Mouse (Mus musculus): ENCODE measurements around the gene Copb1. TPM values are rescaled to one million over a fixed set of nuclear protein-coding genes. Genes with fewer than 3 reads are reported as not detected.

The Copb1 gene
- polyA plus RNA-seq, 1 experiment from 2014 or later: 104 TPM

Other genes with a start within 250 kb of the Copb1 start
- gene Rras2, start 136.9 kb downstream of the Copb1 start, polyA plus RNA-seq (2014; fragmentation: Nextera tagmentation; extraction: Ambion mirVana): 18.2 and 23.9 TPM in 2 replicates
- gene Psma1, start 21.4 kb upstream of the Copb1 start, polyA plus RNA-seq (2014; fragmentation: Nextera tagmentation; extraction: Ambion mirVana): 377 and 410 TPM in 2 replicates
- 6.5 and 6.9 TPM in 2 replicates for gene Pde3b, start 160.6 kb upstream of the Copb1 start, polyA plus RNA-seq (2014; fragmentation: Nextera tagmentation; extraction: Ambion mirVana)

Data from midbrain, embryonic 14.5 days (tissue).